Mouse (Mus musculus) CD4-positive, CD25-positive, alpha-beta regulatory T cell, adult 2 months (primary cell): Measurements from ENCODE around the gene Pitpnm2.
"Not testable (repeated sequence)": the region's sequence is repeated elsewhere in the genome, so short reads cannot be mapped to it uniquely, and the experiment has no call there.

Experiments
- DNase-seq: peaks from one replicate; pipeline ENCODE4 v3.0.0-alpha.2; 2012; ENCODE audit warnings: low read depth, low spot score

The Pitpnm2 gene

GRCm38 (mm10) chr5:124221037-124221735 is 28.4 kb downstream of the Pitpnm2 start:
- DNase-seq: peak; percentile 13

DNA sequence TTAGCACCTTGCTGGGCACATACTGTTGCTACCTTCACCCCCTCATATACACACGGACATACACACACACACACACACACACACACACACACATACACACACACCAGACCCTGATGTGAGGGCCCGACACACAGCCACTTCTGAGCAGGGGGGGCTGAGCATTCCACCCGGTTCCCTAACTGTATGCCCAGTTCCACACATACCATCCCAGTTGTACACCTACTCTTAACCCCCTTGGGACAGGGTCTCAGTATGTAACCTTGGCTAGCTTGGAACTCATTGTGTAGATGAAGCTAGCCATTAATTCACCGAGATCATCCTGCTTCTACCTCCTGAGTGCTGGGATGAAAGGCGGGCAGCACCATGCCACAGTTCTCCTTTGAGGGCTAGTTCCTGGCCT is 29.0 kb downstream of the Pitpnm2 start:
- DNase-seq: no peak

GRCm38 (mm10) chr5:124219431-124219830 is 30.1 kb downstream of the Pitpnm2 start:
- DNase-seq: no peak

GRCm38 (mm10) chr5:124218986-124219385 is 30.6 kb downstream of the Pitpnm2 start:
- DNase-seq: no peak

- DNase-seq: peak; percentile 34
These were observed 31.9 kb downstream of the Pitpnm2 start for GRCm38 (mm10) chr5:124217566-124218249.

- DNase-seq: not testable (repeated sequence)
These were observed 32.5 kb downstream of the Pitpnm2 start for GRCm38 (mm10) chr5:124217092-124217491.

DNA sequence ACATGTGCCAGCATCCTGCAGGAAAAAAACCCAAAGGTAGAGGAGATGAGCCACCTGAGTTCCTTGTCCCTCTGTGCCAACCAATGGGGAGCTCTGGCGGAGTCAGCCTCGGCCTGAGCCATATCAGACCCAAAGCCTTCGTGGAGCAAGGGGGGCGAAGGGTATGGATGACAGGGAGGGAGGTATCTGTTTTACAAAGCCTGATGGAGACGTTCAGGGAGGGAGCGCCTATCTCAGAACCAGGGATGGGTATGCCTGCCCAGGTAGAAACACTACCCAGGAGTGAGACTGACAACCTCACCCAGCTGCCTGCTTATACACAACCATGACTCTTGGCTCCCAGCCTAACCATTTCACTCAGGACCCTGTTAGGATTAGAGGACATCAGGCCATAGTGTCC is 33.2 kb downstream of the Pitpnm2 start:
- DNase-seq: no peak

GRCm38 (mm10) chr5:124215647-124216046 is 33.9 kb downstream of the Pitpnm2 start:
- no peak for DNase-seq

DNA sequence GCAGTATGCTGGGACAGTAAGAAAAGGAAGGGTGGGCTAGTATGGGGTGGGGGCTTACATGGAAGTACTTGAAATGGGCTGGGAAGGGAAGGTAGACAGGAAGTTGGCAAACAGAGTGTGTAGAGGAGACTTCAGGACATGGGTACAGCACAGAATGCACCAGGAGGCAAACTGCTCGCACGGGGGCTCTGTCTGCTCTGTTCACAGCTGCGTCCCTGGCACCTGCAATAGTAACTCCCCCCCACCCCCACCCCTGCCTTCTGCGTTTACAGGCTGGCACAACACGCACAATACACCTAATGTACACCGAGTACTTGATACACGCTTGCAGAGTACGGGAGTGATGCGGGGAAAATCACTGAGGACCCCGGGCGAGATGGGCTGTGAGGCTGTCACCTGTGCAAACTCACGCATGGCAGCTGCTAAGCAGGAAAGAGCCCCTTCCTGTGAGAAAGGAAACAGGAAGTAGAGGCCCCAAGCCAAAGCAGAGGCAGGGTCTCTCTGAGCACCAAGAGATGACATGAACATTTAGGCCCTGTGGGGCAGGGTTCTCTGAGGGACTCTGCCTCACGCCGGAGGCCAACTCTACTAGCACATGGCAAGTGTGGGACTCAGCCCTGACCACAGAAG is 34.9 kb downstream of the Pitpnm2 start:
- peak; percentile 71 for DNase-seq

DNA sequence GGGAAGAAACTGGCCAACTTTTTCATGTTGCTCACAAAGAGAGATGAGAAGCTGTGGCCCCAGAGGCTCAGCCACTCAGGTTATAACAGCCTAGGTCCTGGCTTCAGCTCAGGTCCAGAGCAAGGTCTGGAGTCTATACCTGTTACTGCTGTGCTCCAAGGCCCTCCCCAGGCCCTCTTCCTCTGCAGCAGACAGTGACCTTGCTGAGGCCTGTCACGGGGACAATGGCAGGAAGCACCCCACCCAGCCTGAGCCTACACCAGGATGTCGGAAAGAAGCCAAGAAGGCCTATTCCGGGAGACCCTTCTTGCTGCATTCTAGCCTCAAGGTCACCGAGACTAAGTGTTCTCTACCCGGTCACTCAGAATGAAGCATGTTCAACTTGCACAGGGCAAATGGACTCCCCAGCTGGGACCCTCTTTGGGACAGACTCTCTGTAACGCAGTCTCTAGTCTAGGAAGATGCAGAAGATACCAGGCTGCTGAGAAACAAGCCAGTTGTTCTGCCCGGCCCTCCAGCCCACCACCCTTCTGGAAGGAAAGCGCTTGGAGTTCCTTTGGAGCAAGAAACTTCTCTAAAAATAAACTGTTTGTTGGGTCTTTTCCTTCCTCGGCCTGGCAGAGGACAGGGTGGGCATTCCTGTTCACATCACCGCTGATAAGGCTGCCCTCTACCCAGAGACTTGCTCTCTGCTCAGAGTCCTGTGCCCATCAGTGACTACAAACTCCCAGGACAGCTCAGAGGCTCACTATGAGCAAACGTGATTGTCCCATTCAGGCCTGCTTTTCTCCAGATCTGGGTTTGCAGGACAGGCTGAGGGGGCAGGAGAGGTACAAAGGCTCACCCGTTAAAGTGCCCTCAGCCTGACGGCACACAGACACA is 35.7 kb downstream of the Pitpnm2 start:
- DNase-seq: peak; percentile 70

DNA sequence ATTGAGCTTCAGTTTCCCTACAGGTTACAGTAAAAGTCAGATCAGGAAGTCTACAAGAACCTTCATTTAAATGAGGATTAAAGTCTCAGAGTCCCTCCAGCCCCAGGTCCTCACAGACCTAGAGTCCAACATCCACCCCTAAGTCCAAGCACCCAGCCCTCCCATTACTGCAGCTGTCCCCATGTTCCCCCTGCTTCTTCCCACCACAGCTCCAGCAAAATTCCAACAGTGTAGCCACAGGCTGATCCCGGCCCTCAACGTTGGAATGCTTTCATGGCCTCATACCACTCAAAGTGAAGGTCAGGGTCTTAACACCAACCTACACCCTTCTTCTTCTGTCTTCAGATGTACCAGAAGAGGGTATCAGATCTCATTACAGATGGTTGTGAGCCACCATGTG is 37.9 kb downstream of the Pitpnm2 start:
- no peak for DNase-seq

DNA sequence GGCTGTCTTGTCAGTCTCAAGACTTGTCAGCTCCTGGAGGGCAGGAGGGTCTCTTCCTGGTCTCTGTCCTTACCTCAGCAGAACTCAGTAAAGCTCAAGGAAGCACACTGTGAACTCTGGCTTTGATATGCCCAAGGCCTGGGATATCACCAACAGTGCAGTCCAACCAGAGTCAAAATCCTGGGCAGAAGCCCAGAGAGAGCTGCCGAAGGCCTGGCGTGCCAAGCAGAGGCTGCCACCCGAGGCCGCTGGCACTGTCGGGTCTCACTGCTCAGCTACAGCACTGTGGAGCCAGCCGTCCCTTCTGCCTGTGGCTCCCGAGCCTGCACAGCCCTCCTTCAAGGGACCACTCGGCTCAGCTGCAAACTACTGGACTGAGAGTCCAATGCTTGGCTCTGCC is 38.3 kb downstream of the Pitpnm2 start:
- no peak for DNase-seq

DNA sequence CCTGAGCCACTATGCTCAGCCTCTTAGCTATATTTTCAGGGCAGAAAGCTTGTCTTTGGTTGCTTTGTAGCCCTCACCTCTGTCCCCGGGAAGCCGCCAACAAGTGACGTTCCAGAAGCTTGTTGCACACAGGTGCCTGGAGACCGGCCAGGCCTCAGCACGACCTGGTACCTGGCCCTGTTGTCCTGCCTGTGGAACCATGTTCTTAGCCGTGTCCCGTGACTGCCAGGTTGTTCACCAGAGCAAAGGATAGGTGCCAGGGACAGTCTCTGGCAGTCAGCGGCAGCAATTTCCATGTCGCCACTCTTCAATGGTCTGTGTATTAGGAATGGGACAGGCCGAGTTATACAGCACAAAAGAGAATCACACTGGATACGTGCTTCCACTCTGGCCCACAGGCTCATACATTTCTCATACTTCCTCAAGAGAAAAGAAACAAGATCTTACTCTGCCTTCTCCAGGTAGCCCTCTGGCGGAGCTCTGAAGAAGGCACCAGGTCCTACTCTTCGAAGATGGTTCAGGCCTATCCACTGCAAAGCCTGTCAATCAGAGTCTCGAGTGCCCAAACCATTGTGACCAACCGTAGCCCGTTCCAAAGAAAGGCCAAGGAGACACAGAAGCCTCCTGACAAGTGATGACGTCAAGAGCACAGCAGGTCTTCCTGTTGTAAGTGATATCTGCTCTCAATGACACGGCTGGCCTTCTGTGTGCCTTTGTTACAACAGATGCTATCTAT is 39.1 kb downstream of the Pitpnm2 start:
- DNase-seq: peak; percentile 72

DNA sequence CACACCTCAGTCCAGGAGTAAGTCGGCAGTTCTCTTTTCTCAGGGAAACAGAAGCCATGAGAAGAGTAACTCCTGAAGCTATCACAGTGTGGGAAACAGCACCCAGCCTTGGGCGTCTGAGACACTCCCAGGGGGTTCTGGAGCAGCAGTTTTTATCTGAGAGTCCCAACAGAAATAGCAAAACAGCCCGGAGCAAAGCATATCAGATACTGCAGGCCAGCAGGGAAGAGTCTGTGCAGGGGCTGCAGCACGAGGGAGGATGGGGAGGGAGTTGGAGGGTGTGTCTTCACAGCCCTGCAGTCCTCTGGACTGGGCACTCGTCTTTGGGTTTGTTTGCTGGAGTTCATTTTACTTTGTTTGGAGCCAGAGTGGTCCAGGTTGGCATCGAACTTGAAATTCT is 39.7 kb downstream of the Pitpnm2 start:
- no peak for DNase-seq

DNA sequence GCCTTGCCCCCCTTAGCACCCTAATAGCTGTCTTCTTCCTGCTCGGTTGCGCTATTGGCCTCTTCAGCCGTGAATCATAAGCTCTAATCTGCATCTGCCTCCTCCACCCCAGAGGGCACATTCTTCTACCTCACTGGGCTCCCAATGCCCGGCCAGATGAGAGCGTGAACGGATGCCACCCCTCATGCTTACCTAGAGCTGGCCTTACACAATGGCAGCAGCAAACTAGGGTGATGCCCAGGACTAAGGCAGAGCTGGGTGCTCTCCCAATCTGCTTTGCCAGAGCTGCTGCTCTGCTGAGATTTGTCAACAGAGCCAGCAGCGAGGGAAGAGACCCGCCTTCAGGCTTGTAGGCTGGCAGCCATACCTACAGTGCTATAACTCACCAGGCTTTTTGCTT is 41.5 kb downstream of the Pitpnm2 start:
- no peak for DNase-seq

DNA sequence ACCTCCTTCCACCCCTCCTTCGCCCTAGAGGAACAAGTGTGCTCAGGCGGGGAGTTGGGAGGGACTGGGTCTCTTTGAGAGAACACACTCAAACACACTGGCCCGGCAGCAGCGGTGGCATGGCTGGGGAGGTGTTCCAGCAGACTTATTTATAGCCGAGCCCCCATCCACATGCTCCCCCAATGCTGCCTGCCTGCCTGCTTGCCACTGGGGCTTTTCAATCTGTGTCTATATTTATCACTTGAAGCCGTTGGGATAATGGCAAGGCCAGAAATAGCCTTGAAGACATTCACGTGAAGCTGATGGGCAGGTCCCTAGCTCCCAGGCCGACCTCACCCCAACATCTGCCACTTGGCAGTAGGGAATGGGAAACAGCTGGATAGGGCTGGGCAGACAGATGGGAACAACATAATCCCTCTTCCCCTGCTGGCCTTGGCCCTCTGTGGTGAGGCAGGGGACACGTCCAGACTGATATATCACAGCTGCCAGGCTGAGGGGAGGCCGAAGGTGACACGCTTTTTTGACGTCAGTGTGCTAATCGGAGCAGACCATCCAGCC is 43.0 kb downstream of the Pitpnm2 start:
- no peak for DNase-seq

- DNase-seq: no peak
These were observed 43.7 kb downstream of the Pitpnm2 start for GRCm38 (mm10) chr5:124205809-124206380.

- no peak for DNase-seq
These were observed 44.3 kb downstream of the Pitpnm2 start for GRCm38 (mm10) chr5:124205211-124205610.

DNA sequence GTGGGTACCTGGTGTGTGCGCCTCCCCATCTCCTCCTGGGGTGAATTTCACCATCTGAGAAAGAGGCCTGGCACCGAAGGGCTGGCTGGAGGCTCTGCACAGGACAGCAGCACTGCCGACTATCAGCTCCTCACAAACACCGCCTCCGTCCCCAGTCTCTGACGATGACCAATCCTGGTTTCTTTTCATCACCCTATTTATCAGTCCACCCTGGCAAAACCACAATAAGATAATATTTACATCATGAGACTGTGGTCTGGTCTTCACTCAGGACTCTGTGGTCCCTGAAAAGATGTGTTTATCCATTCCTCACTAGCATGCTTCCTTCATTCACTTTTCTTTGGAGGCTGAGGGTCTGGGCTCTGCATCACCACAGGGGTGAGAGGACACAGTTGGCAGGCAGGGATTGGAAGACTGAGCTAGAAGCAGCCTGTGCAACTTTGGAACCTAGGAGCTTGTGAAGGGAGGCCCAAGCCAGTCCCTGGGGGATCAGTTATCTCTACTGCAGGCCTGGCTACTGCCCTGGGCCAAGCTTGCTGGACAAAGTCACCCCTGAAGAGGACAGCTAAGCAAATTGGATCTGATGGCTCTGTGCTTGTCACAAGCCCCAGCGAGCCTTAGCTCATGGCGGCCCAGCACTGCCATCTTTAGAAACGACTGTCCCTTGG is 45.3 kb downstream of the Pitpnm2 start:
- no peak for DNase-seq

DNA sequence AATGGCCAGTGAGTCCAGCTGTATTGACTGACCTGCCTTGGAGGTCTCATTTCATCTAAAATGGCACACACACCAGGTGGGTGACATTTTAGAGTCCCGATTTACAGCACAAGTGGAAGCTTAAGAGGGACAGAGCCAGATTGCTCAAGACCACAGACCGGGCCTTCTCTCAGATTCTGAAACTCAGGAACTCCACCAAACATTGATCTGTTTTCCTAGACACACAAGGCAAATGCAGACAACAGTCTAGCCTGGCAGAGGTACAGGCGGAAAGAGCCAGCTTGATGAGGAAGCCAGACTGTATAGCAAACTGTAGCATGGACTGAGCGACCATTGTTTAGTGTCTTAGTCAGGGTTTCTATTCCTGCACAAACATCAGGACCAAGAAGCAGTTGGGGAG is 46.3 kb downstream of the Pitpnm2 start:
- DNase-seq: no peak
